Mouse (Mus musculus): Measurements from ENCODE around the gene Slc35c2. TPM values are rescaled to one million over a fixed set of nuclear protein-coding genes. Genes with fewer than 3 reads are reported as not detected.
A peak's percentile ranks its signal among the peaks of the same experiment; 100 is the strongest.

The Slc35c2 gene
- total and polyA plus RNA-seq, 2 experiments from 2014 or later: 68.7 to 98.9 TPM

GRCm38 (mm10) chr2:165246349-165246748, 41.3 kb downstream of the Slc35c2 start:
- Histone ChIP-seq H3K4me1 (ENCODE audit: insufficient read depth, low read length) (peaks cover 18% of the 10 kb centered on the region), H3K36me3 (ENCODE audit: insufficient read depth, low read length) (no peaks in the 10 kb centered on the region), H3K4me2 (ENCODE audit: low read depth, low read length, poor library complexity, severe bottlenecking) (no peak overlapping the region), H3K4me3 (ENCODE audit: low read depth, low read length) (no peak overlapping the region), H3K9ac (replicated peaks; ENCODE audit: low read length, poor library complexity, severe bottlenecking) (no peak overlapping the region), H3K27me3 (ENCODE audit: insufficient read depth, low read length) (no peaks in the 10 kb centered on the region; the same call in 1 of the 2 replicates), H3K27ac (ENCODE audit: low read depth, low read length) (no peak overlapping the region), H3K9me3 (ENCODE audit: low read length) (no peaks in the 10 kb centered on the region)
- WGBS: 18% methylated on average over 11 of the region's 11 CpGs
- no peak for DNase-seq (ENCODE audit: low spot score)
- no peak for ATAC-seq (ENCODE audit: low FRiP score)
- no peak for TF ChIP-seq CTCF (IDR thresholded peaks at IDR 0.05)

DNA sequence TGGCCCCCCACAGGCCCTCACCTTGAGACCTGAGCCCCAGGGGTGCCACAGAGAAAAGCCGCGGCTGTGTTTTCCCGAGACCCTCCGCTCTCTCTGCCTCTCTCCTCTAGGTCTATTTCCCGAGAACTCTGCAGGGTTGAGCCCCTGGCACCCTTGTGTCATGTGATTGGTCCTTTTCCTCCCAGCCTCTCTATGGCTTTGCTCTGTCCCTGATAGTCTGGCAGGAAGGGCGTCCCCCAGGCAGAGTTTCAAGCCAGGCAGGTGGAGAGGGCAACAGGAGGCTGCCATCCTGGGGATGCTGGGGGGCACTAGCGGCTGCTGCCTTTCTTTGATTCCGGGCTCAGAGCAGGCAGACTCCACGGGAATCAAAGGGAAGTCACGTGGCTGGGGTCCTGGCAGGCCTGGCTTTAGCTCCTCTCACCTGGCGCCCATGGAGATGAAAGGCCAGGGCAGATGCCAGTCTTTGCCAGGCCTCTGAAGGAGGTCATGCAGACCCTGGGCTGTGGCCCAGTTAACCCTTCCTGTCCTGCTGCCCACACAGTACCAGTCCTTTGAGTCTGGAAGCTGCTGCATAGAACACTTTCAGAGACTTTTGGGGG, 44.4 kb downstream of the Slc35c2 start:
- peak; percentile 48 for DNase-seq (ENCODE audit: low spot score)
- 7% methylated on average over 11 of the region's 11 CpGs for WGBS
- H3K36me3 ChIP-seq (ENCODE audit: insufficient read depth, low read length): no peaks in the 10 kb centered on the region

GRCm38 (mm10) chr2:165242575-165242974, 45.1 kb downstream of the Slc35c2 start:
- no peaks in the 10 kb centered on the region for H3K36me3 ChIP-seq (ENCODE audit: insufficient read depth, low read length)
- H3K4me1 ChIP-seq (ENCODE audit: insufficient read depth, low read length): peaks cover 22% of the 10 kb centered on the region
- DNase-seq (ENCODE audit: low spot score) (no peak), ATAC-seq (ENCODE audit: low FRiP score) (no peak)
- no peak overlapping the region for H3K4me3 ChIP-seq (ENCODE audit: low read depth, low read length)
- no peak for TF ChIP-seq CTCF (IDR thresholded peaks at IDR 0.05)
- peaks cover 3% of the 10 kb centered on the region for H3K27me3 ChIP-seq (ENCODE audit: insufficient read depth, low read length)
- H3K9ac ChIP-seq (replicated peaks; ENCODE audit: low read length, poor library complexity, severe bottlenecking): peak overlapping the region; percentile 44; the same call in 1 of the 2 replicates
- no peak overlapping the region for H3K4me2 ChIP-seq (ENCODE audit: low read depth, low read length, poor library complexity, severe bottlenecking)
- 0 out of 2 replicates have a peak overlapping the region, but pooled peaks have one; percentile 21 for H3K27ac ChIP-seq (ENCODE audit: low read depth, low read length)
- no peaks in the 10 kb centered on the region for H3K9me3 ChIP-seq (ENCODE audit: low read length)
- 7% methylated on average over 13 of the region's 13 CpGs for WGBS

More for the DNA sequence above, 44.4 kb downstream of the Slc35c2 start:
- peaks cover 3% of the 10 kb centered on the region for H3K27me3 ChIP-seq (ENCODE audit: insufficient read depth, low read length)
- ATAC-seq (ENCODE audit: low FRiP score): peak; percentile 35; the same call in 1 of the 2 replicates
- 0 out of 2 replicates have a peak overlapping the region, but pooled peaks have one; percentile 21 for H3K27ac ChIP-seq (ENCODE audit: low read depth, low read length)
- no peaks in the 10 kb centered on the region for H3K9me3 ChIP-seq (ENCODE audit: low read length)
- peaks cover 22% of the 10 kb centered on the region for H3K4me1 ChIP-seq (ENCODE audit: insufficient read depth, low read length)
- H3K4me3 ChIP-seq (ENCODE audit: low read depth, low read length): no peak overlapping the region
- H3K9ac ChIP-seq (replicated peaks; ENCODE audit: low read length, poor library complexity, severe bottlenecking): no peak overlapping the region
- H3K4me2 ChIP-seq (ENCODE audit: low read depth, low read length, poor library complexity, severe bottlenecking): no peak overlapping the region
- TF ChIP-seq CTCF (IDR thresholded peaks at IDR 0.05): no peak

GRCm38 (mm10) chr2:165241786-165242185, 45.9 kb downstream of the Slc35c2 start:
- WGBS: 65% methylated on average over 7 of the region's 7 CpGs
- ATAC-seq (ENCODE audit: low FRiP score) (no peak), DNase-seq (ENCODE audit: low spot score) (no peak)
- Histone ChIP-seq H3K27me3 (ENCODE audit: insufficient read depth, low read length) (peaks cover 3% of the 10 kb centered on the region), H3K4me3 (ENCODE audit: low read depth, low read length) (no peak overlapping the region), H3K36me3 (ENCODE audit: insufficient read depth, low read length) (no peaks in the 10 kb centered on the region), H3K9me3 (ENCODE audit: low read length) (no peaks in the 10 kb centered on the region), H3K4me1 (ENCODE audit: insufficient read depth, low read length) (peaks cover 19% of the 10 kb centered on the region), H3K27ac (ENCODE audit: low read depth, low read length) (no peak overlapping the region), H3K9ac (replicated peaks; ENCODE audit: low read length, poor library complexity, severe bottlenecking) (no peak overlapping the region), H3K4me2 (ENCODE audit: low read depth, low read length, poor library complexity, severe bottlenecking) (no peak overlapping the region)
- TF ChIP-seq CTCF (IDR thresholded peaks at IDR 0.05): no peak

GRCm38 (mm10) chr2:165240371-165240770, 47.3 kb downstream of the Slc35c2 start:
- H3K4me2 ChIP-seq (ENCODE audit: low read depth, low read length, poor library complexity, severe bottlenecking): no peak overlapping the region
- no peak overlapping the region for H3K27ac ChIP-seq (ENCODE audit: low read depth, low read length)
- H3K27me3 ChIP-seq (ENCODE audit: insufficient read depth, low read length): peaks cover 3% of the 10 kb centered on the region
- ATAC-seq (ENCODE audit: low FRiP score) (no peak), DNase-seq (ENCODE audit: low spot score) (no peak)
- 47% methylated on average over 8 of the region's 8 CpGs for WGBS
- H3K9ac ChIP-seq (replicated peaks; ENCODE audit: low read length, poor library complexity, severe bottlenecking): no peak overlapping the region
- no peaks in the 10 kb centered on the region for H3K9me3 ChIP-seq (ENCODE audit: low read length)
- H3K36me3 ChIP-seq (ENCODE audit: insufficient read depth, low read length): no peaks in the 10 kb centered on the region
- H3K4me3 ChIP-seq (ENCODE audit: low read depth, low read length): no peak overlapping the region
- peaks cover 19% of the 10 kb centered on the region for H3K4me1 ChIP-seq (ENCODE audit: insufficient read depth, low read length)
- no peak for TF ChIP-seq CTCF (IDR thresholded peaks at IDR 0.05)

GRCm38 (mm10) chr2:165239533-165240144, 48.0 kb downstream of the Slc35c2 start:
- Histone ChIP-seq H3K27ac (ENCODE audit: low read depth, low read length) (no peak overlapping the region), H3K36me3 (ENCODE audit: insufficient read depth, low read length) (no peaks in the 10 kb centered on the region), H3K9me3 (ENCODE audit: low read length) (no peaks in the 10 kb centered on the region), H3K9ac (replicated peaks; ENCODE audit: low read length, poor library complexity, severe bottlenecking) (no peak overlapping the region), H3K27me3 (ENCODE audit: insufficient read depth, low read length) (peaks cover 3% of the 10 kb centered on the region), H3K4me3 (ENCODE audit: low read depth, low read length) (no peak overlapping the region), H3K4me2 (ENCODE audit: low read depth, low read length, poor library complexity, severe bottlenecking) (no peak overlapping the region), H3K4me1 (ENCODE audit: insufficient read depth, low read length) (peaks cover 19% of the 10 kb centered on the region)
- ATAC-seq (ENCODE audit: low FRiP score): no peak
- no peak for DNase-seq (ENCODE audit: low spot score)
- WGBS: 36% methylated on average over 15 of the region's 15 CpGs
- TF ChIP-seq CTCF (IDR thresholded peaks at IDR 0.05): no peak
